Mouse (Mus musculus) neural tube, embryonic 15.5 days (tissue): ENCODE measurements around the gene Pip4p1. TPM values are rescaled to one million over a fixed set of nuclear protein-coding genes. Genes with fewer than 3 reads are reported as not detected.
"Not testable (repeated sequence)": the region's sequence is repeated elsewhere in the genome, so short reads cannot be mapped to it uniquely, and the experiment has no call there.

Source experiments
- ATAC-seq: fragments of 200-750 bp; cut with Nextera tagmentation; 2 replicates; pipeline ENCODE4 v1.8.0; 2017; ENCODE audit warnings: mild to moderate bottlenecking, moderate TSS enrichment, moderate library complexity; ENCODE audit not compliant: low FRiP score
- H3K27ac ChIP-seq: fragments of 300-500 bp; sonication (generic); replicated peaks from 2 replicates; pipeline ENCODE4 v1.5.1; 2015; ENCODE audit warnings: mild to moderate bottlenecking, inconsistent platforms
- H3K27me3 ChIP-seq: fragments of 300-500 bp; sonication (generic); replicated peaks from 2 replicates; pipeline ENCODE4 v1.6.1; 2015; ENCODE audit warnings: inconsistent platforms
- H3K36me3 ChIP-seq: fragments of 300-500 bp; sonication (generic); 2 replicates; pipeline ENCODE4 v1.6.1; 2015; ENCODE audit warnings: inconsistent platforms
- H3K4me1 ChIP-seq: fragments of 300-500 bp; sonication (generic); 2 replicates; pipeline ENCODE4 v1.6.1; 2015; ENCODE audit warnings: inconsistent platforms
- H3K4me2 ChIP-seq: fragments of 300-500 bp; sonication (generic); 2 replicates; pipeline ENCODE4 v1.6.1; 2015; ENCODE audit warnings: inconsistent platforms, mild to moderate bottlenecking, moderate library complexity
- H3K4me3 ChIP-seq: fragments of 300-500 bp; sonication (generic); replicated peaks from 2 replicates; pipeline ENCODE4 v1.5.1; 2015; ENCODE audit warnings: mild to moderate bottlenecking, inconsistent platforms
- H3K9ac ChIP-seq: fragments of 300-500 bp; sonication (generic); replicated peaks from 2 replicates; pipeline ENCODE4 v1.6.1; 2015; ENCODE audit warnings: mild to moderate bottlenecking, inconsistent platforms
- H3K9me3 ChIP-seq: fragments of 300-500 bp; sonication (generic); replicated peaks from 2 replicates; pipeline ENCODE4 v1.6.1; 2016; ENCODE audit warnings: inconsistent platforms
- WGBS: fragments of 180-500 bp; shearing (Covaris S2); methylation state at CpG from one replicate; pipeline ENCODE4 v1.1.7; 2015; ENCODE audit warnings: mixed read lengths; 5-methylcytosine and 5-hydroxymethylcytosine counted together
- polyA plus RNA-seq: library from polyadenylated mRNA; unstranded; fragments of >200 nt; fragmentation: Nextera tagmentation; extraction: Ambion mirVana; gene quantifications from 2 replicates; pipeline ENCODE4 v1.2.1, GENCODE M21; 2015

Pip4p1 gene
- polyA plus RNA-seq, 1 experiment from 2014 or later: 98.6 TPM

DNA sequence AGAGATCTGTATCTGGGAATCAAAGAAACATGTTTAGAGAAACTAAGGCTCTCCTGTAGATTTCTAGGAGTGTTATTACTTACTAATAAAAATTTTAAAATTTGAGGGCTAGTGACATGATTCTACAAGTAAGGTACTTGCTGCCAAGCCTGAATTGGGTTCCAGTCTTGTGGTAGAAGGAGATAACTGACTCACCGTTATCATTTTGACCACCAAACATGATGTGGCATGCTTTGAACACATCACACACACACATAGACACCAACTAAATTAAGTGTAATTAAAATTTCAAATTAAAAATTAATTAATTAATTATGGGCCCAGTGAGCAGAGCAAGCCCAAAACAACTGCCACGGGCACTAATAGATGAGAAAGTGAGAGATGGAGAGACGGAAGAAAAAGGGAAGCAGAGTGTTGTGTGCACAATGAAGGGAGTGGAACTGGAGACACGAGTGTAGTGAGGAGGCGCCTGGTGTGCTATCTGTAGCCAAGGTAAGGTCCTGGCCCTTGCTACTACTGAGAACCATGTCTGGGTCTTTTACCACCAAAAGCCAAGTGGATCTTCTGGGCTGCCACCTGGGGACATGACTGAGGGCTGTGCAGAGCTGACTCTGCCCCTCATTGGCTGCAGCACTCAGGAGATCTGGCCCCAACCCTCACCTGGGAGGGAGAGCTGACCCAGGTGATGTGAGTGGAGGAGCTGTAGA lies 27.8 kb upstream of the Pip4p1 start:
- not testable (repeated sequence) for H3K36me3 ChIP-seq, H3K4me2 ChIP-seq, H3K27me3 ChIP-seq, H3K27ac ChIP-seq, H3K4me3 ChIP-seq, ATAC-seq, H3K9me3 ChIP-seq, H3K4me1 ChIP-seq, H3K9ac ChIP-seq
- WGBS: 96% methylated on average over 5 of the region's 5 CpGs

DNA sequence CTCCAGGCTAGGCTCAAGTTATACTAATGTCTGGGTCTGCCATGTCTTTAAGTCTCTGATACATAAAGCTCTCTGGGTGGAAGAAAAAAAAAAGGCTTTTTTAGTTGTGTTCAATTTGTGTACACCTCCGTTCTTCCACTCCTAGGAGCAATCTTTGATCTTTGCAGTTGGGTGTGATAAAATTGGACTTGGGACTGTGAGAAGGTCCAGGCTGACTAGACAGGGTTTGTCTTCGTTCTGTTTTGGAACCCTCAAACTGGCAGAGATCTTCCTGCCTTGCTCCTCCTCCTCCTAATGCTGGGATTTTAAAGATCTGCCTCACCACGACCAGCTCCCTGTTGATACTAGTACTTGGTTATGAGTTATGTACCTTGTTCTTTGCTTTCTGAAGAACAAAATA lies 26.5 kb upstream of the Pip4p1 start:
- H3K27me3 ChIP-seq, H3K36me3 ChIP-seq, H3K4me3 ChIP-seq, H3K27ac ChIP-seq, ATAC-seq, H3K4me2 ChIP-seq, H3K4me1 ChIP-seq, H3K9me3 ChIP-seq, H3K9ac ChIP-seq: not testable (repeated sequence)
- WGBS: 77% methylated on average over 3 of the region's 3 CpGs

DNA sequence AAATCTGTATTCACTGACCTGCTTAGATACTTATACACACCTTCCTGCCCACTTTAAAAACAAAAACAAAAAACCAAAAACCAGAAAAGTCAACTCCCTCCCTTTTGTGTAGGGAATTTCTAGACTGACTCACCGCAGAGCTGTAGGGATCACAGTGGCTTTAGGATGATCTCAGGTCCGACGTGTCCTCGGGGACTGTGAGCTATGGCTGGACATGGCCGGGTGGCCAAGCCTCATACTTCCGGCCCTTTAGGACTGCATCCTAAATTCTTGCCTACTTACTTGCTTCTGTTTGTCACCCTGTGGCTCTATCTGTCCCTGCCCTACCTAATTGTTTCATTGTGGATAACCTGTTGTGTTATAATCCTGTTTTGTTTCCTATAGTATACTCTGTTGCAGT lies 26.1 kb upstream of the Pip4p1 start:
- H3K27me3 ChIP-seq, H3K36me3 ChIP-seq, H3K9ac ChIP-seq, H3K4me3 ChIP-seq, ATAC-seq, H3K4me1 ChIP-seq, H3K27ac ChIP-seq, H3K9me3 ChIP-seq: not testable (repeated sequence)
- 80% methylated on average over 6 of the region's 6 CpGs for WGBS
- peak overlapping the region; percentile 42; the same call in 1 of the 2 replicates for H3K4me2 ChIP-seq

DNA sequence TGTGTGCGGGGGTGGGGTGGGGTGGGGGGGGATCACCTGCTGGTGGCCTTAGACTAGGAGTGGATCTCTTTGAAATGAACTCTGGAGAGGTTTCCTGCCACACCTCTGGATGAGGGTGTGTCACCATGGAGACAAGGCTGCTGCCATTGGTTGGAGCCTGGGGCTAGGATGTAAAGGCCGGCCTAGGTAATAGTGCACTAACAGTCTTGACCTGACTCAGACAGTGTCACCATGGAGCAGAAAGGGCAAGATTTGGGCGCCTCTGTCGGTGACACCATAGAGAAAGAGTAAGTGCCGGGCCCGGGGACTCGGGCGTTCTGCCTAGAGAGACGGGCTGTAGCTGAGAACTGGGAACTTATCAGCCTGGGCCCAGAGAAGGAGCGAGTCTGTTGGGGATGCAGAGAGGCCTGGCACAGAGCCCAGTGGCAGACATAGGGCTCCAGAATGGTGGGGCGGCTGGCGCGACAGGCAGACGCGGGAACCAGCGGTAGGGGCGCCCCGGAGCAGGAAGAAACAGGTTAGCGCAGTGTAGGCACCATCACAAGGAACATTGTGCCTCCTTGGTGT lies 25.4 kb upstream of the Pip4p1 start, which contains the start of gene Pnp2:
Gene Pnp2, plus strand, starts transcription at position 51 of the 567 bp plus-strand sequence.
- not testable (repeated sequence) for H3K4me3 ChIP-seq
- WGBS: 5% methylated on average over 18 of the region's 19 CpGs

DNA sequence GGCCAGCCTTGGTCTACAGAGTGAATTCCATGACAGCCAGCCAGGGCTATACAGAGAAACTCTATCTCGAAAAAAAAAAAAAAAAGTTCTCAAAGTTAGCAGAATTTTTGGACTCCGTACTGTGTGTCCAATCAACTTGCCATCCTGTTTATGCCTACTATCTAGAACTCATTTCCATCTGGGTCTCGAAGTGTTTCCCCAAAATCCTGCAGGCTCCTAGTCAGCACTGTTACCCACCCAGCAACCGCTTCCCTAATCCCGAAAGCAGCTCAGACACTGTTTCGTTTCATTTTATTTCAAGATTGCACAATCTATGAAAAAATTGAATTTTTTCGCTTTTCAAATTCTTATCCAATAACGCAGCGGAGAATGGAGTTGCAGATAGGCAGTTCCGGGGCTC lies 24.8 kb upstream of the Pip4p1 start:
- no peak for ATAC-seq
- no peak overlapping the region for H3K27ac ChIP-seq
- 93% methylated on average over 10 of the region's 10 CpGs for WGBS
- no peak overlapping the region for H3K4me2 ChIP-seq
- H3K9ac ChIP-seq: no peak overlapping the region
- no peaks in the 10 kb centered on the region for H3K27me3 ChIP-seq
- peaks cover 10% of the 10 kb centered on the region; the same call in 1 of the 2 replicates for H3K36me3 ChIP-seq
- H3K9me3 ChIP-seq: no peaks in the 10 kb centered on the region
- no peak overlapping the region for H3K4me3 ChIP-seq
- no peaks in the 10 kb centered on the region for H3K4me1 ChIP-seq

More for the DNA sequence above, 25.4 kb upstream of the Pip4p1 start, which contains the start of gene Pnp2:
- H3K27me3 ChIP-seq, H3K9me3 ChIP-seq, H3K27ac ChIP-seq, H3K9ac ChIP-seq, H3K4me1 ChIP-seq, H3K36me3 ChIP-seq: not testable (repeated sequence)
- H3K4me2 ChIP-seq: peak within 1 kb of the TSS; percentile 42
- peak; percentile 89 for ATAC-seq

DNA sequence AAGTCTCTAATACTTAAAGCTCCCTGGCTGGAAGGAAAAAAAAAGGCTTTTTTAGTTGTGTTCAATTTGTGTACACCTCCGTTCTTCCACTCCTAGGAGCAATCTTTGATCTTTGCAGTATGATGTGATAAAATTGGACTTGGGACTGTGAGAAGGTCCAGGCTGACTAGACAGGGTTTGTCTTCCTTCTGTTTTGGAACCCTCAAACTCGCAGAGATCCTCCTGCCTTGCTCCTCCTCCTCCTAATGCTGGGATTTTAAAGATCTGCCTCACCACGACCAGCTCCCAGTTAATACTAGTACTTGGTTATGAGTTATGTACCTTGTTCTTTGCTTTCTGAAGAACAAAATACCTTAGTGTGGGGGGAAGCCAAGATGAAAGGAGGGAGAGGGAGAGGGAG lies 14.9 kb upstream of the Pip4p1 start:
- peaks cover 12% of the 10 kb centered on the region for H3K4me1 ChIP-seq
- peak overlapping the region; percentile 63 for H3K4me2 ChIP-seq
- H3K4me3 ChIP-seq: peak overlapping the region; percentile 46
- H3K9ac ChIP-seq: peak overlapping the region; percentile 43
- not testable (repeated sequence) for ATAC-seq, H3K9me3 ChIP-seq, H3K27me3 ChIP-seq, H3K36me3 ChIP-seq
- peak overlapping the region; percentile 82; the same call in 1 of the 2 replicates for H3K27ac ChIP-seq
- 32% methylated on average over 3 of the region's 3 CpGs for WGBS

DNA sequence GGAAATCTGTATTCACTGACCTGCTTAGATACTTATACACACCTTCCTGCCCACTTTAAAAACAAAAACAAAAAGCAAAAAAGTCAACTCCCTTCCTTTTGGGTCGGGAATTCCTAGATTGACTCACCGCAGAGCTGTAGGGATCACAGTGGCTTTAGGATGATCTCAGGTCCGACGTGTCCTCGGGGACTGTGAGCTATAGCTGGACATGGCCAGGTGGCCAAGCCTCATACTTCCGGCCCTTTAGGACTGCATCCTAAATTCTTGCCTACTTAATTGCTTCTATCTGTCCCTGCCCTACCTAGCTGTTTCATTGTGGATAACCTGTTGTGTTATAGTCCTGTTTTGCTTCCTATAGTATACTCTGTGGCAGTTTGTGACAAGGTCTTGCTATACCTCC lies 14.4 kb upstream of the Pip4p1 start:
- not testable (repeated sequence) for H3K9me3 ChIP-seq, H3K36me3 ChIP-seq, H3K27me3 ChIP-seq
- Histone ChIP-seq H3K9ac (peak overlapping the region; percentile 43), H3K4me2 (peak overlapping the region; percentile 63), H3K4me1 (peaks cover 12% of the 10 kb centered on the region), H3K4me3 (peak overlapping the region; percentile 46), H3K27ac (peak overlapping the region; percentile 82)
- ATAC-seq: peak; percentile 43; the same call in 1 of the 2 replicates
- WGBS: 9% methylated on average over 6 of the region's 6 CpGs

DNA sequence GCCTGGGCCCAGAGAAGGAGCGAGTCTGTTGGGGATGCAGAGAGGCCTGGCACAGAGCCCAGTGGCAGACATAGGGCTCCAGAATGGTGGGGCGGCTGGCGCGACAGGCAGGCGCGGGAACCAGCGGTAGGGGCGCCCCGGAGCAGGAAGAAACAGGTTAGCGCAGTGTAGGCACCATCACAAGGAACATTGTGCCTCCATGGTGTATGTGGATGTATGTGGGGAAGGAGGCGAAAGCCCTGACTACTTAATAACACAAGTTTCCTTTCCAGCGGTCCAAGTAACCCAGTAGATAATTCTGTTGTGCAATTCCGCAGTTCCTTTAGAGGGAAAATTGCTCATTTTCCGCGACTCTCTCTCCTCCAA lies 14.0 kb upstream of the Pip4p1 start:
- not testable (repeated sequence) for H3K27me3 ChIP-seq, H3K36me3 ChIP-seq, H3K9me3 ChIP-seq
- Histone ChIP-seq H3K27ac (peak overlapping the region; percentile 82), H3K4me2 (peak overlapping the region; percentile 63), H3K4me1 (peaks cover 12% of the 10 kb centered on the region), H3K4me3 (peak overlapping the region; percentile 46), H3K9ac (peak overlapping the region; percentile 43)
- 0% methylated on average over 15 of the region's 15 CpGs for WGBS
- peak; percentile 98 for ATAC-seq

DNA sequence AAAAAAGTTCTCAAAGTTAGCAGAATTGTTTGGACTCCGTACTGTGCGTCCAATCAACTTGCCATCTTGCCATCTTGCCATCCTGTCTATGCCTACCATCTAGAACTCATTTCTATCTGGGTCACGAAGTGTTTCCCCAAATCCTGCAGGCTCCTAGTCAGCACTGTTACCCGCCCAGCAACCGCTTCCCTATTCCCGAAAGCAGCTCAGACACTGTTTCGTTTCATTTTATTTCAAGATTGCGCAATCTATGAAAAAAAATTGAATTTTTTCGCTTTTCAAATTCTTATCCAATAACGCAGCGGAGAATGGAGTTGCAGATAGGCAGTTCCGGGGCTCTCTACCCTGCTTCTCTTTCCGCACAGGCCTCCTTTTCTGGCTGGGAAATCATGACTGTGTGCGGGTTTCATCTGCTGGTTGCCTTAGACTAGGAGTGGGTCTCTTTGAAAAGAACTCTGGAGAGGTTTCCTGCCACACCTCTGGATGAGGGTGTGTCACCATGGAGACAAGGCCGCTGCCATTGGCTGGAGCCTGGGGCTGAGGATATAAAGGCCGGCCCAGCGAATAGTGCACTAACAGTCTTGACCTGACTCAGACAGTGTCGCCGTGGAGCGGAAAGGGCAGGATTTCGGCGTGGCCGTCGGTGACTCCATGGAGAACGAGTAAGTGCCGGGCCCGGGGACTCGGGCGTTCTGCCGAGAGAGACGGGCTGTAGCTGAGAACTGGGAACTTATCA lies 13.4 kb upstream of the Pip4p1 start, which contains the start of gene Gm49342:
Gene Gm49342, plus strand, starts transcription at position 586 of the 736 bp plus-strand sequence.
- peak; percentile 95 for ATAC-seq
- H3K9ac ChIP-seq: peak within 1 kb of the TSS; percentile 43
- no peaks in the 10 kb centered on the region for H3K9me3 ChIP-seq
- H3K4me3 ChIP-seq: peak within 1 kb of the TSS; percentile 46
- peak within 1 kb of the TSS; percentile 63 for H3K4me2 ChIP-seq
- no peaks in the 10 kb centered on the region for H3K27me3 ChIP-seq
- 20% methylated on average over 31 of the region's 31 CpGs for WGBS
- H3K27ac ChIP-seq: peak within 1 kb of the TSS; percentile 82
- H3K4me1 ChIP-seq: peaks cover 12% of the 10 kb centered on the region
- H3K36me3 ChIP-seq: no peaks in the 10 kb centered on the region

DNA sequence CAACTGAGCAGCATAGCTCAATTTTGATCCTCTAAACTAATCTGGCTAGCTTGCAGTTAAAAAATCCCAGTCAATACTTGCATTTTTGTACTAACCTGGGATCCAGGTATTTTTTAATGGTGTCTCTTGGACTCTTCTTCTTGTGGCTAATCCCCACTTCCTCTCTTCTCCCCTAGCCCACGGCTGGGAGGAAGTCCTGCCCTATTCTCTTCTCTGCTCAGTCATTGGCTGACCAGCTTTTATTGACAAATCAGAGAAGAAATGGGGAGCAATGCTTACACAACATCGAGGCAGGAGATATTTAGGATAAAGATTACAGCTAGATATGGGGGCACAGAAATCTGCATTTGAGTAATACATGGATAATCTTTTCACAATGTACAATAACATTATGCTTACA lies 8.3 kb upstream of the Pip4p1 start:
- Histone ChIP-seq H3K4me3 (no peak overlapping the region), H3K27ac (no peak overlapping the region), H3K4me2 (no peak overlapping the region), H3K27me3 (no peaks in the 10 kb centered on the region), H3K36me3 (no peaks in the 10 kb centered on the region), H3K9ac (no peak overlapping the region), H3K4me1 (peaks cover 3% of the 10 kb centered on the region; the same call in 1 of the 2 replicates), H3K9me3 (no peaks in the 10 kb centered on the region)
- ATAC-seq: no peak
- WGBS: 45% methylated on average over 2 of the region's 2 CpGs

DNA sequence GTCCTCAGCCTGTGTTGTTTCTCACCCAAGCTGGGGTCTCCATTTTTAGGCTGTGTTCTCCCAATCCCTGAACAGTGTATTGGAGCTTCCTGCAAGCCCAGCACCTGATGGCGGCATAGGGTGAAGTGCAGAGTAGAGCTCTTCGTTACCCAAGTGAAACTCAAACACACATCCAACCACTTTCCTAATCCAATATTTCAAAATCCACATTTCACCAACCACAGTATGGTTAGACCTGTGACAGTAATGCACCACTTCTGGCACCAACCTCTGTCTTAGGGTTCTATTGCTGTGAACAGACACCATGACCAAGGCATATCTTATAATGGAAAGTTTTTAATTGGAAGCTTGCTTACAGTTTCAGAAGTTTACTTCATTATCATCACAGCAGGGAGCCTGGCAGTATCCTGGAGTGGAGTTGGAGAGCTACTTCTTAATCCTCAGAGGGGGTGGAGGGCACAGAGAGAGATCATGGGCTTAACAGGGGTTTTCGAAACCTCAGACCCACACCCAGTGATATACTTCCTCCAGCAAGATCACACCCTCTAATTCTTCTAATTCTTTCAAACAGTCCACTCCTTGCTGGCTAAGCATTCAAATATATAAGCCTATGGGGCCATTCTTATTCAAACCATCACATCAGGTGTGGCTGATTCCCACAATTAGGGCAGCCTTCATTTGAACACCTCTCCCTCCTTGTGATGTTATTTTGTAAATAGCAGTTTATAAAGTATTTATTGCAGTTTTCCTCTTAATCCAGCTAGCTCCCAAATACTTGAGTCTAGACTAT lies 7.7 kb upstream of the Pip4p1 start:
- Histone ChIP-seq H3K4me2 (no peak overlapping the region), H3K4me1 (no peaks in the 10 kb centered on the region), H3K9ac (no peak overlapping the region), H3K4me3 (no peak overlapping the region), H3K27ac (no peak overlapping the region), H3K9me3 (no peaks in the 10 kb centered on the region), H3K36me3 (no peaks in the 10 kb centered on the region), H3K27me3 (no peaks in the 10 kb centered on the region)
- ATAC-seq: no peak
- 93% methylated on average over 3 of the region's 3 CpGs for WGBS
